Mouse (Mus musculus): ENCODE results near the gene Gm20696. TPM values are rescaled to one million over a fixed set of nuclear protein-coding genes. Genes with fewer than 3 reads are reported as not detected.

The Gm20696 gene
- polyA plus RNA-seq, 1 experiment from 2014 or later, result 6.4 TPM

DNA sequence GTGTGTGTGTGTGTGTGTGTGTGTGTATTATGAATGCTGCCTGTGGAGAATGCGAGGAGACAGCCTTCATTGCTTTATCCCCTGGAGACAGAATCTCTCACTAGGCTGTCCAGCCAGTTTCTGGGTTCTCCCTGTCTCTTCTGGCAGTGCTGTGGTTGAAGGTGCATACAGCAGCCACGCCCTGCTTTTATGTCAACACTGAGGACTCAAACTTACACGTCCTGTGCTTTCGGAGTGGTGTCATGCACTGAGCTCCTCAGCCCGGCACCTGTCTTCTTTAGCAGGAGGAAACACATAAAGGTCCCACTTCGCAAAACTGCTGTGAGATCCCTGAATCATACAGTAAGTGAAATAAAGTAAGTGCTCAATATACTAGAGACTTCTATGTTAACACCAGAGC is 264.8 kb downstream of the Gm20696 start:
- DNase-seq (ENCODE audit: low spot score), result peak; percentile 73

- DNase-seq (ENCODE audit: low spot score), result no peak
Measured at GRCm38 (mm10) chr6:99401211-99401610, 265.4 kb downstream of the Gm20696 start.

GRCm38 (mm10) chr6:99395745-99396144 is 270.9 kb downstream of the Gm20696 start:
- DNase-seq (ENCODE audit: low spot score), result no peak

DNA sequence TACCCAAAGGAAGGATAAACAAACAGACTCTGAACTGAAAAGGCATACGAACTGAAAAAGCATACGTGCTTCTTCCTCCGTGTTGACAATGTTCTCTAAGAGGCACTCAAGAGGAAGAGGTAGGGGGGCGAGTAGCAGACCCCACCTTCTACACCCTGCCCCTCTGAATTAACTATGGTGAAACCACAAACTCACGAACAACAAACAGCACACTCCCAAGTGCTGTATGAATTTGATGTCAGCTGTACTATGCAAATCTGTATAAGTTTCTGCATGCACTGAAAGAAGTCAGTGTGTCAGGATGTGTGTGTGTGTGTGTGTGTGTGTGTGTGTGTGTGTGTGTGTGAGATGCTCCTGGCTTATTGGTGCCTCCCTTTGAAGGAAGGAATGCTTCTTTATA is 271.8 kb downstream of the Gm20696 start:
- peak; percentile 79 for DNase-seq (ENCODE audit: low spot score)

DNA sequence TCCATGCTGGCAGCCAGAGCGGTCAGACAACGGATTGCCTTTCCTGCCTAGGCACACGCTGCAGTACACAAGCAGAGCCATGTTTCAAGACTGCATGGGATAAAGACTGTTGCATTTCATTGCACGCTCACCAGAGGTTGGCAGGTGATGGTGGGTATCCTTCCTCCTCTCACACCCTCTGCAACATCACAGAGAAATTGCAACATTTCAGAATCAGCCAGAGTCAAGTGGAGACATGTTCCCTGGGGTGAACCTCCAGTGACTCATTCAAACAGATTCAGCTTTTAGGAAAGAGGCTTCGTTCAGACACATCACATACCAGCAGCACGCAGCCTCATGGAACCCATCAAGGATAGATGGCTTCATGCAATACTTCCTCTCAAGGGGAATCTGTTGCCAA is 274.1 kb downstream of the Gm20696 start:
- no peak for DNase-seq (ENCODE audit: low spot score)

DNA sequence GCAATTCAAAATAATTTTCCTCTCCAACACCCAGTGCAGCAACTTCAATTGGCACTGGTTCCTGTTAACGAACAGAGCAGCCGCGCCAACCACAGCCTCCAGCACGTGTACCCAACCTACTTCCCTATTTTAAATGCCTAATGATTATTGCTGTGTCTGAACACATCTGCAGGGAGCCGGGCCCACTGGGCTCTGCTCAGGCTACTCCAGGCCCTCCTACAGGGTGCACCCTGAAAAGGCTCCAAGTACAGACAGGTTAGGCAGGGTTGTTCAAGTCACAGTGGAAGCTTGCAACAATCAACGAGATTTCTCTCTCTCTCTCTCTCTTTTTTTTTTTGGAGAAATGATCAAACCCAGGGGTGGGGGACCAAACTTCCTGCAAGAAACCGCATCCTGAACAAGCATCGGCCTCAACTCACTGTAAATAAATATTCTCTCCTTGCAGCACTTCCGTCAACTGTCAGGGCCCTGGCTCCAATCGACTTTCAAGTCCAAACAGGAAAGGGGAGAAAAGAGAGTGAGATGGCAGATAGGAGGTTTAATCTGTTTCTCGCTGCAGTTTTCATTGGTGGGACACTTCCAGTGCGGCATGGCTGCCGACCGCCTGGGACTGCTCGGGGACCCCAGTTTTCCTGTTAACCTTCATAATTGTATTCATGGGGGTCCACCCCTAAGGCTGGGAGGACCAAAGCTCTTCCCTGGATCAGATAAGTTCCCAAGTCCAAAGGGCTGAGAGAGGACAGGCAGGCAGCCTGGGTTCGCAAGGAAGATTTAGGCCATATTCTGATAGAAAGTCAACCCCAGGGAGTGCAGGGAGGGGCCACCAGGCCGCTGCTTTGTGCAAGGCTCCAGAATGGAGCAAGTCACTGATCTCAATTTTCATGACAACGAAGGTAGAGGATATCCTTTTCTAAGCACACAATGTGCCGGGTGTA is 277.6 kb downstream of the Gm20696 start:
- peak; percentile 84 for DNase-seq (ENCODE audit: low spot score)

GRCm38 (mm10) chr6:99388023-99388422 is 278.6 kb downstream of the Gm20696 start:
- peak; percentile 43 for DNase-seq (ENCODE audit: low spot score)

GRCm38 (mm10) chr6:99385059-99385604 is 281.5 kb downstream of the Gm20696 start:
- peak; percentile 83 for DNase-seq (ENCODE audit: low spot score)

DNA sequence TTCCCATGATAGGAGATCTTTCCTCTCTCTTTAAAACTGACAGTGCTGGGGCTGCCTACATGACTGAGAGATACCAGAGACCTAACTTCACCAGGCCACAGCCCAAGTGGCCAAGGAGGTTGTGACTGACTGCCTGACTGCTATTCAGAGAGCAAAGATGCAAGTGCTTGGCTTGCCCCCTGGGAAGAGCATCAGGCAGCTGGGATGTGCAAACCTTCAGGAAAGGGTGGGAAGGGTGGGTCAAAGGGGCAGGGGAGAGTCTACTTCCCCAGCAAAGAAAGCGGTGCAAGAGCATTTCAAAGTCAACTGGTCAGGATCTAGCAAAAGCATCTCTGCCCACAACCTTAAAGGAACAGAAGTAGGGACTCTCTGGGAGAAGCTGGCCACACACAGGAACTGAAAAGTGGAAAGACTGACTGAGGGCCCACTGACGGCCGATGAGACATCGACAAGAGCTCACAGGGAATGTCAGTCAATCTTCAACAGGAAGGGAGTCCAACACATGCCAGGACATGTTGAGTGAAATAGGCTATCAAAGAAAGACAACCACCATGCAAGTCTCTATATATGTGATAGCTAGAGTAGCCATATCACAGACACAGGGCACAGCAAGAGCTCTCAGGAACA is 282.6 kb downstream of the Gm20696 start:
- DNase-seq (ENCODE audit: low spot score), result no peak

- DNase-seq (ENCODE audit: low spot score), result peak; percentile 59
Measured at GRCm38 (mm10) chr6:99380146-99380545, 286.5 kb downstream of the Gm20696 start.

DNA sequence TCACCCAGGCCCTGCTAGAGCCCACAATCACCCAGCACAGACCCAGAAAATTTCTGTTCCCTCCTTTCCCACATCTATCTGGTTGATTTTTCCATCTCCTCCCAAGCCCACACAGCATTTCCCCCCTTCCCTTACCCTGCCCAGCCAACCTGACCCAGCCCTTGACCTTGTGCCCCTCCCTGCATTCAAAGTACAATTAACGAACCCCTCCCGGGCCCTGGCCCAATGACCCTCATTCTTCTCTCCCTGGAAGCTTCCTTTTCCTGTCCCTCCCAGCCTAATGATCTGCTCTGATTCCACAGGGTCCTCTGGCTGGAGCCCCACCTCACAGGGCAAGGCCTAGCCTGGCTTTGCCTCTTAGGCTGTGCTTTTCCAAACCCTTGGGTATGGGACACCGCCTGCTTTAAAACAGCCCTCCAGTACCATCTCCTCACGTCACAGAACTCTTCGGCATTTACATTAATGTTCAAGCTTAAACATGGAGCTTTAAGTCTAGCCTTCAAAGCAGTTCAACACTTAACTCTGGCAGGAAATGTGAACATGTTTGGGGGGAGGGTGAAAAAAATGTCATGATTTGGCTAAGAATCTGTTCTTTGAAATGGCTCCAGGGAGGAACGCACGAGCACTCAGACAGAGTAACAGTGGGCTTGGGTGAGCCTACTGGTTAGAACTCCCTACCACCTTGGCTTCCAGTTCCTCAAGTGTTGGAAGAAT is 287.4 kb downstream of the Gm20696 start:
- DNase-seq (ENCODE audit: low spot score), result peak; percentile 51

DNA sequence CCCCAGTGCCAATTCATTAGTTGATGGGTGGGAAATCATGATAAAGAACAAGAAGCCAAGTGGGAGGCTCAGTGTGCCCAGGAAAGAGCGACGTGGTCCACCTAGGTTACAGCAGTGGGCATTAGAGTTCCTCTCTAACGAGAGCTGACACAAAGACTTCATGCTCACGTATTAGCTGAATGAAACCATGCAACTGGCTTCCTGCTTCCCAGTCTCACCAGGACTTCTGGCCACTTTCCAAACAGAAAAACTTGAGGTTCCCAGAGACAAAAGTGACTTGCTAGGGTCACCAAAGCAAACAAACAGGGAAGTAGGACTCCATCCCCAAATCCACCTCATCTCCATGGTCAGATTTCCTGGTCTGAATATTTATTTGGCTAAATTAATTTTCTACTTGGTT is 288.9 kb downstream of the Gm20696 start:
- no peak for DNase-seq (ENCODE audit: low spot score)

DNA sequence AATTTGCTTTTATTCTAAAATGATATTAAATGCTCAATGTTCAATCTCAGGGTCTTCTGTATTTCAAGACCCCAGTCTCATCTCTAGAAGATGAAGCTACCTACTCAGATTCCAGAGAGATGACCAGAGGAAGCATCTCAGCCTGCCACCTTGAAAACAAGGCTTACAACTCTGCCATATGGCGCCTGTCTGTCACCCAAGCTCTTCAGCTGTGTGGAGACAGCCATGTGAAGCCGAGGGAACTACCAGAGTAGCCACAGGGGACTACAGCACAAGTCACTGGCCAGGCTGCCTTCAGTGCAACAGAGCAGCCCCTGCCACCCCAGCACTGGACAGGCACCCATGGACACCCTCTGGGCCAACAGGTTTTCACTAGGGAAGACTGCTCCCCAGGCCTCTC is 289.5 kb downstream of the Gm20696 start:
- no peak for DNase-seq (ENCODE audit: low spot score)

GRCm38 (mm10) chr6:99376721-99377120 is 289.9 kb downstream of the Gm20696 start:
- DNase-seq (ENCODE audit: low spot score), result no peak

GRCm38 (mm10) chr6:99375865-99376264 is 290.7 kb downstream of the Gm20696 start:
- no peak for DNase-seq (ENCODE audit: low spot score)

GRCm38 (mm10) chr6:99375376-99375775 is 291.2 kb downstream of the Gm20696 start:
- peak; percentile 23 for DNase-seq (ENCODE audit: low spot score)

- peak; percentile 36 for DNase-seq (ENCODE audit: low spot score)
Measured at GRCm38 (mm10) chr6:99374448-99375271, 291.9 kb downstream of the Gm20696 start.

DNA sequence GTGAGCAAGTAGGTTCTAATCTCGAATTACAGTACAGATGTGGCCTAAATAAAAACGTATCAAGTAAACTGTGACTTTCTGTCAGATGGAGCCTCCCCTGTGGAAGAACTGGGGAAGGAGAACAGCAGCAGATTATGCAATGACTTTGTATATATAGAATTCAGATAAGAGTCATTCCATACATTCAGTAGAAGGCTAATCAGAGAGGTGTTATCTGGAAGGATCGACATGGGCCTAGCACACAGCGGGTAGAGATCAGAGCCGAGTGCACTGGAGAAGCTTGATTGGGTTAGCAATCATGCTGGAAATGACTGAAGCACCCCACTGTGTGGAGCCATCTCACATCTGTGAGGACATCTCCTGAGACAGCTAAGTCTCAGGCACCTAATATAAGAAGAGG is 294.2 kb downstream of the Gm20696 start:
- DNase-seq (ENCODE audit: low spot score), result no peak

GRCm38 (mm10) chr6:99372016-99372415 is 294.6 kb downstream of the Gm20696 start:
- DNase-seq (ENCODE audit: low spot score), result no peak

DNA sequence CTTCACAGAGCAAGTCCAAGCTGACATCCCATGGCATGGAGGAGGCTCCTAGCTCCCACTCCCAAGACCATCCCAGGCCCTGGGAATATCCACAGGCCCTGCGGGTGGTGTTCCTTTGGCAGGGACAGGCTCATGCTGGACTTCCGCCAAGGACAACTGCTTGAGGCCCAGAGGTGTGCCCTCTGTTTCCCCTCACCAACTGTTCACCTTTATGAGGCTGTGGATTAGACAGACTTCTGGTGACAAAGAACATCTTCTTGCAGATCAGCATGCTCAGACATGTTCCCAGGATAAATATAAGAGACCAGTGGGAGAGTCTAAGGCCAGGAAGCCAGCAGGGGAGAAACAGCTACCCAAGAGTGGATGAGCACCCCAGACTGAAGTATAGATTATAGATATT is 296.7 kb downstream of the Gm20696 start:
- no peak for DNase-seq (ENCODE audit: low spot score)

- no peak for DNase-seq (ENCODE audit: low spot score)
Measured at GRCm38 (mm10) chr6:99369156-99369555, 297.4 kb downstream of the Gm20696 start.
